In the genomic region with DNA sequence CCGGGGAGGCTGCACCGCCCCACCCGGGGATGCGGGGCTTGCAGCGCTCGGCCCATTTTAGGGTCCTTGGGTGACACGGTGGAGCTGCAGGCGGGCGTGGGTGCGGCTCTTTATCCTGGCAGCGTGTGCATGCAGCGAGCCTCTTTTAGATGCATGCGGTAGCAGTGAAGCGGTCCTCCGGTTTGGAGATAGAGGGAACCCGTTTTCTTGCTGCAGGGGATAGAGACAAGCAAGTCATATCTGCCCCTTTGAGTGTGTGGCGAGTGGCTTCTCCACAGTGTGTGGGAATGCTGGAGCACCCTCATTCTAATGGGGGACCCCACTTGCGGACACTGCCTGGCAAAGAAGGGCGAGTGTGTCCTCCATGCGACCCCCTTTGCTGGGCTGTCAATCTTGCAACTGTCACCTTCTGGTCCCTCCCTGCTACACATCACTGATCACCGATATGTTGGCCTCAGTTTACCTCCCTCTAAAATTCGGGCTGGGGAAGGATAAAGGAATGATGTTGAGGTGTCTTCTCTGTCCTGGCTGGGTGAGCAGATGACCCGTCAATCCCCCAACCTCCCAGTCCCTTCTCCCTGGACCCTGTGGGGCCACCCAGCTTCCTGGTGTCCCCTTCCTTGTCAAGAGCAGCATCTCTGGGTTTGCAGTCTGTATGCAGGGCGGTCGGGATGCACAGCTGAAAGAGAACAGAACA, we compare ENCODE assay signal across 8 mouse cellular contexts. TPM values are rescaled to one million over a fixed set of nuclear protein-coding genes. Genes with fewer than 3 reads are reported as not detected.
DNase-seq lines count a peak whose midpoint lies in the region; ATAC-seq and TF ChIP-seq lines count a peak whose summit lies in the region.

No protein-coding gene starts in this region.

- TF ChIP-seq RAD21 in MEL (IDR thresholded peaks at IDR 0.05; ENCODE audit: low read depth, low read length) = no peak

- peak overlapping the region; percentile 89 for H3K9ac ChIP-seq in heart, embryonic 12.5 days
- H3K9ac ChIP-seq in MEL (ENCODE audit: control insufficient read depth, low read depth, low read length, poor library complexity, severe bottlenecking) = peak overlapping the region; percentile 88
- peak overlapping the region; percentile 87 for H3K9ac ChIP-seq in heart, embryonic 16.5 days (ENCODE audit: low read length)

- H3K4me3 ChIP-seq in heart, embryonic 12.5 days = peak overlapping the region; percentile 74
- peak overlapping the region; percentile 86 to 91 for H3K4me3 ChIP-seq in MEL (ENCODE audit: control insufficient read depth in 1 of 2, insufficient read depth in 1 of 2, low read depth in 2 of 2, low read length in 2 of 2)
- peak overlapping the region; percentile 91 for H3K4me3 ChIP-seq in heart, embryonic 16.5 days (ENCODE audit: low read length)

- peak overlapping the region; percentile 68; the same call in 1 of the 2 replicates for H3K27ac ChIP-seq in heart, embryonic 12.5 days (ENCODE audit: poor library complexity, severe bottlenecking)
- H3K27ac ChIP-seq in MEL (ENCODE audit: control insufficient read depth, low read depth, low read length) = peak overlapping the region; percentile 24
- H3K27ac ChIP-seq in heart, embryonic 16.5 days (ENCODE audit: low read length) = peak overlapping the region; percentile 80

- H3K27me3 ChIP-seq in heart, embryonic 12.5 days (replicated peaks) = peaks cover 28% of the 10 kb centered on the region
- H3K27me3 ChIP-seq in MEL (ENCODE audit: control insufficient read depth in 1 of 2, insufficient read depth in 2 of 2, low read length in 2 of 2) = no peaks in the 10 kb centered on the region
- H3K27me3 ChIP-seq in heart, embryonic 16.5 days (ENCODE audit: control insufficient read depth, insufficient read depth, low read length) = peaks cover 7% of the 10 kb centered on the region

- peaks cover 52% of the 10 kb centered on the region for H3K4me1 ChIP-seq in heart, embryonic 12.5 days (replicated peaks)
- H3K4me1 ChIP-seq in MEL (ENCODE audit: control insufficient read depth in 1 of 2, insufficient read depth in 2 of 2, low read length in 2 of 2) = peaks cover 11 to 32% of the 10 kb centered on the region in 2 experiments
- H3K4me1 ChIP-seq in heart, embryonic 16.5 days (ENCODE audit: control insufficient read depth, insufficient read depth, low read length) = peaks cover 48% of the 10 kb centered on the region

- H3K36me3 ChIP-seq in heart, embryonic 12.5 days = no peaks in the 10 kb centered on the region
- H3K36me3 ChIP-seq in MEL (ENCODE audit: control insufficient read depth in 1 of 2, insufficient read depth in 2 of 2, low read length in 2 of 2) = peaks cover 0 to 20% of the 10 kb centered on the region in 2 experiments; a peak in 2 of 4 replicates
- no peaks in the 10 kb centered on the region for H3K36me3 ChIP-seq in heart, embryonic 16.5 days (ENCODE audit: control insufficient read depth, insufficient read depth)

- no peak for DNase-seq in heart, postnatal 36 days
- DNase-seq in MEL (ENCODE audit: low read depth, low spot score) (peak; percentile 23), adipocyte (ENCODE audit: low spot score) (no peak)
- no peak for DNase-seq in right cerebral cortex, adult 2 months (ENCODE audit: low spot score in 2 of 2)

- H3K4me2 ChIP-seq in heart, embryonic 12.5 days = peak overlapping the region; percentile 87
- H3K4me2 ChIP-seq in heart, embryonic 16.5 days (ENCODE audit: low read depth, low read length) = peak overlapping the region; percentile 97

- TF ChIP-seq POLR2A in MEL (IDR thresholded peaks at IDR 0.05; ENCODE audit: control insufficient read depth in 1 of 2, insufficient read depth in 1 of 2, low read depth in 1 of 2, low read length in 2 of 2, poor library complexity in 1 of 2) = no peak

- no peaks in the 10 kb centered on the region for H3K9me3 ChIP-seq in heart, embryonic 12.5 days (replicated peaks)
- H3K9me3 ChIP-seq in MEL (replicated peaks; ENCODE audit: insufficient read depth, low read length) = no peaks in the 10 kb centered on the region
- H3K9me3 ChIP-seq in heart, embryonic 16.5 days (replicated peaks; ENCODE audit: control insufficient read depth, low read length) = no peaks in the 10 kb centered on the region

- TF ChIP-seq EP300 in MEL (IDR thresholded peaks at IDR 0.05; ENCODE audit: low read depth in 1 of 2, low read length in 2 of 2) = no peak

- TF ChIP-seq CTCF in MEL (IDR thresholded peaks at IDR 0.05 in 2 of 3, conservative IDR thresholded peaks at IDR 0.05 in 1 of 3; ENCODE audit: control insufficient read depth in 1 of 3, insufficient read depth in 1 of 3, low read depth in 2 of 3, low read length in 3 of 3, poor library complexity in 1 of 3, severe bottlenecking in 1 of 3) = no peak

- no peak for ATAC-seq in heart, embryonic 12.5 days (ENCODE audit: insufficient number of reproducible peaks, low FRiP score)
- ATAC-seq in heart, embryonic 16.5 days (replicated peaks; ENCODE audit: extremely low read depth, insufficient read depth, low FRiP score) = no peak
- ATAC-seq in megakaryocyte-erythroid progenitor cell, adult 5-6 weeks (replicated peaks; ENCODE audit: low FRiP score, low TSS enrichment, poor library complexity, severe bottlenecking) = peak; percentile 4; the same call in 1 of the 2 replicates
- no peak for ATAC-seq in granulocyte monocyte progenitor cell, adult 5-6 weeks (replicated peaks; ENCODE audit: poor library complexity, severe bottlenecking)

- intact Hi-C loops in heart, postnatal 36 days (cut with DNase I) = loop anchor here (2.0 kb wide), 1 partner anchor 25 kb away; no protein-coding TSS in a partner anchor

- peaks cover 53% of the 10 kb centered on the region for H3K79me2 ChIP-seq in MEL (ENCODE audit: control insufficient read depth, insufficient read depth, low read length, poor library complexity)

- 3% methylated on average over 25 of the region's 25 CpGs for WGBS in heart, embryonic 12.5 days
- WGBS in heart, embryonic 16.5 days = 3% methylated on average over 25 of the region's 25 CpGs

RNA-seq across cellular contexts. Expression of a gene that starts 0.7 kb away (rescaled TPM):
- polyA plus RNA-seq in heart, embryonic 12.5 days (2016; fragmentation: Nextera tagmentation; extraction: Ambion mirVana) = 41.1 and 43.4 TPM in 2 replicates
- total RNA-seq in heart, postnatal 36 days (2021) = 10 to 100 TPM; 31.5 to 33.3 TPM
- total RNA-seq in MEL (2012; rRNA removed) = 14.1 and 14.4 TPM in 2 replicates
- polyA plus RNA-seq in MEL (2012; ENCODE audit: insufficient read depth in 1 of 2, insufficient read length in 2 of 2, low read depth in 1 of 2, low replicate concordance in 2 of 2, missing spikeins in 1 of 2) = 10 to 100 TPM in 1 of 2 experiments, not detected in 1; 40.5 TPM
- 31.3 and 33.2 TPM in 2 replicates for polyA plus RNA-seq in heart, embryonic 16.5 days (2015; fragmentation: Nextera tagmentation; extraction: Ambion mirVana)
- 40.4 and 51.0 TPM in 2 replicates for total RNA-seq in megakaryocyte-erythroid progenitor cell, adult 5-6 weeks (2014; fragmentation: Nextera tagmentation)
- 17.3 and 26.2 TPM in 2 replicates for total RNA-seq in megakaryocyte-erythroid progenitor cell, adult 5-6 weeks (2017)
- 32.4 and 42.7 TPM in 2 replicates for total RNA-seq in granulocyte monocyte progenitor cell, adult 5-6 weeks (2014; fragmentation: Nextera tagmentation)
- 24.7 and 32.7 TPM in 2 replicates for total RNA-seq in granulocyte monocyte progenitor cell, adult 5-6 weeks (2017)

RNA-seq across cellular contexts. Expression of a gene that starts 2.1 kb away (rescaled TPM):
- polyA plus RNA-seq in heart, embryonic 12.5 days (2016; fragmentation: Nextera tagmentation; extraction: Ambion mirVana) = 1.7 and 2.3 TPM in 2 replicates
- total RNA-seq in heart, postnatal 36 days (2021) = under 1 TPM in 1 of 2 experiments, not detected in 1; 0.19 TPM
- 2.5 and 2.9 TPM in 2 replicates for total RNA-seq in MEL (2012; rRNA removed)
- 1 to 10 TPM in 1 of 2 experiments, not detected in 1; 4.9 TPM for polyA plus RNA-seq in MEL (2012; ENCODE audit: insufficient read depth in 1 of 2, insufficient read length in 2 of 2, low read depth in 1 of 2, low replicate concordance in 2 of 2, missing spikeins in 1 of 2)
- 4.7 and 5.3 TPM in 2 replicates for polyA plus RNA-seq in heart, embryonic 16.5 days (2015; fragmentation: Nextera tagmentation; extraction: Ambion mirVana)
- 0.81 and 7.3 TPM in 2 replicates for total RNA-seq in megakaryocyte-erythroid progenitor cell, adult 5-6 weeks (2014; fragmentation: Nextera tagmentation)
- total RNA-seq in megakaryocyte-erythroid progenitor cell, adult 5-6 weeks (2017) = 1.3 and 2.5 TPM in 2 replicates
- total RNA-seq in granulocyte monocyte progenitor cell, adult 5-6 weeks (2014; fragmentation: Nextera tagmentation) = 1.0 and 8.4 TPM in 2 replicates
- total RNA-seq in granulocyte monocyte progenitor cell, adult 5-6 weeks (2017) = 1.3 and 6.2 TPM in 2 replicates

RNA-seq across cellular contexts. Expression of a gene that starts 26.7 kb away (rescaled TPM):
- polyA plus RNA-seq in heart, embryonic 12.5 days (2016; fragmentation: Nextera tagmentation; extraction: Ambion mirVana) = 43.3 and 46.1 TPM in 2 replicates
- total RNA-seq in heart, postnatal 36 days (2021) = 100 to 1,000 TPM; 102 to 108 TPM
- 68.9 and 81.3 TPM in 2 replicates for total RNA-seq in MEL (2012; rRNA removed)
- polyA plus RNA-seq in MEL (2012; ENCODE audit: insufficient read depth in 1 of 2, insufficient read length in 2 of 2, low read depth in 1 of 2, low replicate concordance in 2 of 2, missing spikeins in 1 of 2) = 10 to 100 TPM in 1 of 2 experiments, not detected in 1; 73.2 TPM
- 62.7 and 63.0 TPM in 2 replicates for polyA plus RNA-seq in heart, embryonic 16.5 days (2015; fragmentation: Nextera tagmentation; extraction: Ambion mirVana)
- total RNA-seq in megakaryocyte-erythroid progenitor cell, adult 5-6 weeks (2014; fragmentation: Nextera tagmentation) = 28.9 and 32.6 TPM in 2 replicates
- total RNA-seq in megakaryocyte-erythroid progenitor cell, adult 5-6 weeks (2017) = 2.6 and 16.7 TPM in 2 replicates
- total RNA-seq in granulocyte monocyte progenitor cell, adult 5-6 weeks (2014; fragmentation: Nextera tagmentation) = 19.7 and 29.1 TPM in 2 replicates
- 14.2 and 19.9 TPM in 2 replicates for total RNA-seq in granulocyte monocyte progenitor cell, adult 5-6 weeks (2017)

RNA-seq across cellular contexts. Expression of a gene that starts 26.7 kb away (rescaled TPM):
- 243 and 253 TPM in 2 replicates for polyA plus RNA-seq in heart, embryonic 12.5 days (2016; fragmentation: Nextera tagmentation; extraction: Ambion mirVana)
- total RNA-seq in heart, postnatal 36 days (2021) = 10 to 100 TPM; 95.2 to 97.4 TPM
- 137 and 150 TPM in 2 replicates for total RNA-seq in MEL (2012; rRNA removed)
- polyA plus RNA-seq in MEL (2012; ENCODE audit: insufficient read depth in 1 of 2, insufficient read length in 2 of 2, low read depth in 1 of 2, low replicate concordance in 2 of 2, missing spikeins in 1 of 2) = 100 to 1,000 TPM; 157 to 421 TPM
- 230 TPM in 2 replicates for polyA plus RNA-seq in heart, embryonic 16.5 days (2015; fragmentation: Nextera tagmentation; extraction: Ambion mirVana)
- total RNA-seq in megakaryocyte-erythroid progenitor cell, adult 5-6 weeks (2014; fragmentation: Nextera tagmentation) = 130 and 158 TPM in 2 replicates
- total RNA-seq in megakaryocyte-erythroid progenitor cell, adult 5-6 weeks (2017) = 157 and 212 TPM in 2 replicates
- total RNA-seq in granulocyte monocyte progenitor cell, adult 5-6 weeks (2014; fragmentation: Nextera tagmentation) = 94.0 and 105 TPM in 2 replicates
- 161 and 185 TPM in 2 replicates for total RNA-seq in granulocyte monocyte progenitor cell, adult 5-6 weeks (2017)

RNA-seq across cellular contexts. Expression of a gene that starts 27.4 kb away (rescaled TPM):
- 37.3 and 40.3 TPM in 2 replicates for polyA plus RNA-seq in heart, embryonic 12.5 days (2016; fragmentation: Nextera tagmentation; extraction: Ambion mirVana)
- 10 to 100 TPM; 13.2 to 17.4 TPM for total RNA-seq in heart, postnatal 36 days (2021)
- 43.5 and 47.6 TPM in 2 replicates for total RNA-seq in MEL (2012; rRNA removed)
- polyA plus RNA-seq in MEL (2012; ENCODE audit: insufficient read depth in 1 of 2, insufficient read length in 2 of 2, low read depth in 1 of 2, low replicate concordance in 2 of 2, missing spikeins in 1 of 2) = 10 to 100 TPM in 1 of 2 experiments, not detected in 1; 66.8 TPM
- 28.1 and 29.6 TPM in 2 replicates for polyA plus RNA-seq in heart, embryonic 16.5 days (2015; fragmentation: Nextera tagmentation; extraction: Ambion mirVana)
- total RNA-seq in megakaryocyte-erythroid progenitor cell, adult 5-6 weeks (2014; fragmentation: Nextera tagmentation) = 26.4 and 46.2 TPM in 2 replicates
- total RNA-seq in megakaryocyte-erythroid progenitor cell, adult 5-6 weeks (2017) = 30.4 and 33.4 TPM in 2 replicates
- 16.2 and 16.3 TPM in 2 replicates for total RNA-seq in granulocyte monocyte progenitor cell, adult 5-6 weeks (2014; fragmentation: Nextera tagmentation)
- 19.4 and 26.5 TPM in 2 replicates for total RNA-seq in granulocyte monocyte progenitor cell, adult 5-6 weeks (2017)

Comparison
In these comparisons a context has a peak if more than half of its experiments do, and no peak if none do; other contexts are left out.
1. H3K27ac ChIP-seq: peak in every context shown above with its lines; median percentile 80 in heart, embryonic 16.5 days; 68 in heart, embryonic 12.5 days; 24 in MEL.